Mouse (Mus musculus) gastrocnemius, postnatal 10 days (tissue): Measurements from ENCODE around the gene Entpd8. TPM values are rescaled to one million over a fixed set of nuclear protein-coding genes. Genes with fewer than 3 reads are reported as not detected.

ENCODE experiments used
- microRNA-seq, 2 experiments: library from miRNA; unstranded; fragments of <30 nt; microRNA quantifications; one replicate each; pipeline ENCODE4 v1.2.0; 2021
- total RNA-seq, 2 experiments: library from RNA; stranded (reverse); gene quantifications; 2 replicates each; pipeline ENCODE4 v1.2.3; 2021

Entpd8 gene
- total RNA-seq, 2 experiments from 2014 or later = not detected

Small RNAs within 50 kb of the gene (microRNA-seq; reads per million reads assigned to microRNA genes)
- gene Gm24328 (0 reads per million in 2 experiments), gene Mir7664 (0 reads per million in 2 experiments)

Other genes starting within 250 kb of the Entpd8 start
- 10 to 100 TPM; 36.3 to 48.6 TPM for gene Ehmt1, start 160.7 kb upstream of the Entpd8 start, total RNA-seq
- 1 to 10 TPM; 7.3 to 9.4 TPM for gene Arrdc1, start 145.1 kb upstream of the Entpd8 start, total RNA-seq
- gene Zmynd19, start 130.5 kb upstream of the Entpd8 start, total RNA-seq = 10 to 100 TPM; 21.1 to 21.8 TPM
- gene Dph7, start 117.9 kb upstream of the Entpd8 start, total RNA-seq = 1 to 10 TPM; 5.6 to 8.6 TPM
- gene Mrpl41, start 105.2 kb upstream of the Entpd8 start, total RNA-seq = 10 to 100 TPM; 47.5 to 53.0 TPM
- 10 to 100 TPM; 18.0 to 19.3 TPM for gene Pnpla7, start 104.3 kb upstream of the Entpd8 start, total RNA-seq
- 10 to 100 TPM; 25.8 to 36.1 TPM for gene Nsmf, start 25.9 kb upstream of the Entpd8 start, total RNA-seq
- not detected for gene Noxa1, start 14.8 kb downstream of the Entpd8 start, total RNA-seq
- gene Nrarp, start 100.5 kb downstream of the Entpd8 start, total RNA-seq = 10 to 100 TPM; 14.9 to 17.4 TPM
- gene Tor4a, start 116.6 kb downstream of the Entpd8 start, total RNA-seq = 1 to 10 TPM; 1.9 to 2.9 TPM
- gene Nelfb, start 131.2 kb downstream of the Entpd8 start, total RNA-seq = 10 to 100 TPM; 31.1 to 40.5 TPM
- gene Stpg3, start 134.3 kb downstream of the Entpd8 start, total RNA-seq = not detected
- not detected for gene Fam166a, start 138.4 kb downstream of the Entpd8 start, total RNA-seq
- gene Tubb4b, start 144.4 kb downstream of the Entpd8 start, total RNA-seq = 100 to 1,000 TPM; 470 to 500 TPM
- gene Slc34a3, start 154.1 kb downstream of the Entpd8 start, total RNA-seq = not detected
- not detected for gene Rnf224, start 156.5 kb downstream of the Entpd8 start, total RNA-seq
- gene Rnf208, start 162.0 kb downstream of the Entpd8 start, total RNA-seq = 1 to 10 TPM; 1.9 to 2.2 TPM
- gene Cysrt1, start 162.1 kb downstream of the Entpd8 start, total RNA-seq = not detected
- 1 to 10 TPM; 1.3 to 1.4 TPM for gene AL732309.1, start 166.6 kb downstream of the Entpd8 start, total RNA-seq
- gene Tmem203, start 175.1 kb downstream of the Entpd8 start, total RNA-seq = 10 to 100 TPM; 14.9 to 16.0 TPM
- 1 to 10 TPM; 4.7 to 6.8 TPM for gene Tprn, start 182.3 kb downstream of the Entpd8 start, total RNA-seq
- 10 to 100 TPM; 39.5 to 40.3 TPM for gene Ssna1, start 192.1 kb downstream of the Entpd8 start, total RNA-seq
- gene Anapc2, start 192.2 kb downstream of the Entpd8 start, total RNA-seq = 10 to 100 TPM; 35.2 to 52.2 TPM
- gene Tmem210, start 207.8 kb downstream of the Entpd8 start, total RNA-seq = not detected
- under 1 TPM in 1 of 2 experiments, not detected in 1; 0.26 TPM for gene Lrrc26, start 209.6 kb downstream of the Entpd8 start, total RNA-seq
- under 1 TPM; 0.47 to 0.63 TPM for gene Grin1, start 238.9 kb downstream of the Entpd8 start, total RNA-seq